Mouse (Mus musculus) lung, adult 2 months (tissue): ENCODE results near the gene Lyg1. TPM values are rescaled to one million over a fixed set of nuclear protein-coding genes. Genes with fewer than 3 reads are reported as not detected.

Source experiments
- DNase-seq: peaks from one replicate; pipeline ENCODE4 v3.0.0; 2022
- H3K4me1 ChIP-seq: fragments of 200-500 bp; 2 replicates; pipeline ENCODE4 v1.6.1; 2011; ENCODE audit warnings: low read length; ENCODE audit not compliant: control insufficient read depth, insufficient read depth
- H3K4me3 ChIP-seq: fragments of 200-500 bp; replicated peaks from 2 replicates; pipeline ENCODE3; 2011; ENCODE audit warnings: low read depth, mild to moderate bottlenecking, control low read depth, low read length; ENCODE audit errors: extremely low read depth
- CTCF ChIP-seq: fragments of 200-500 bp; IDR thresholded peaks from 2 replicates; pipeline ENCODE4 v1.5.1; 2011; ENCODE audit warnings: mild to moderate bottlenecking, low read length, control low read depth; ENCODE audit not compliant: insufficient read depth
- POLR2A ChIP-seq: fragments of 200-500 bp; IDR thresholded peaks from 2 replicates; pipeline ENCODE4 v1.6.1; 2011; ENCODE audit warnings: low read depth, mild to moderate bottlenecking, control low read depth, low read length, borderline replicate concordance; ENCODE audit errors: extremely low read depth
- WGBS: fragments of 180-500 bp; shearing (Covaris S2); methylation state at CpG from one replicate; pipeline ENCODE4 v1.1.7; 2018; 5-methylcytosine and 5-hydroxymethylcytosine counted together
- polyA plus RNA-seq: library from polyadenylated mRNA; depleted of rRNA; stranded (reverse); fragments of >200 nt; gene quantifications from 2 replicates; pipeline ENCODE4 v1.2.3, GENCODE M21; 2012; rRNA removed

The Lyg1 gene
- polyA plus RNA-seq, 1 experiment: 7.4 TPM

- Histone ChIP-seq H3K4me3 (no peak overlapping the region), H3K4me1 (no peaks in the 10 kb centered on the region)
Measured at GRCm38 (mm10) chr1:37899816-37900215, 57.7 kb downstream of the Lyg1 start.

More at GRCm38 (mm10) chr1:37899816-37900215, 57.7 kb downstream of the Lyg1 start:
- TF ChIP-seq CTCF (no peak), POLR2A (no peak)
- 79% methylated on average over 4 of the region's 4 CpGs for WGBS
- no peak for DNase-seq

Other genes starting within 250 kb of the Lyg1 start
- 12.9 and 14.5 TPM in 2 replicates for gene 2010300C02Rik, start 237.7 kb downstream of the Lyg1 start, polyA plus RNA-seq
- gene Tsga10, start 91.3 kb downstream of the Lyg1 start, polyA plus RNA-seq: 0.70 and 1.8 TPM in 2 replicates
- gene Lipt1, start 86.0 kb downstream of the Lyg1 start, polyA plus RNA-seq: 0.77 and 1.2 TPM in 2 replicates
- gene Mitd1, start 67.3 kb downstream of the Lyg1 start, polyA plus RNA-seq: 4.0 and 7.2 TPM in 2 replicates
- gene Mrpl30, start 67.3 kb downstream of the Lyg1 start, polyA plus RNA-seq: 19.2 and 25.7 TPM in 2 replicates
- gene Lyg2, start 41.3 kb downstream of the Lyg1 start, polyA plus RNA-seq: not detected in 2 replicates
- 5.9 and 9.6 TPM in 2 replicates for gene Txndc9, start 40.1 kb upstream of the Lyg1 start, polyA plus RNA-seq
- gene Eif5b, start 40.3 kb upstream of the Lyg1 start, polyA plus RNA-seq: 4.3 and 6.9 TPM in 2 replicates
- gene Rev1, start 172.0 kb upstream of the Lyg1 start, polyA plus RNA-seq: 5.9 and 6.0 TPM in 2 replicates